Mouse (Mus musculus) frontal cortex, postnatal 10 days (tissue): ENCODE results near the gene Slc26a1.

ENCODE experiments used
- DNase-seq, 2 experiments: peaks; one replicate each; pipeline ENCODE4 v3.0.0; 2022; ENCODE audit warnings: low spot score in 2 of 2, mixed read lengths in 1 of 2

Gene Slc26a1

GRCm38 (mm10) chr5:108691152-108691551, 15.8 kb upstream of the Slc26a1 start:
- DNase-seq = no peak

GRCm38 (mm10) chr5:108689091-108689490, 13.7 kb upstream of the Slc26a1 start:
- DNase-seq = no peak

GRCm38 (mm10) chr5:108680871-108681270, 5.5 kb upstream of the Slc26a1 start:
- no peak for DNase-seq

- DNase-seq = no peak
Measured at GRCm38 (mm10) chr5:108679909-108680308, 4.5 kb upstream of the Slc26a1 start.

- DNase-seq = no peak
Measured at GRCm38 (mm10) chr5:108678296-108678854, 3.0 kb upstream of the Slc26a1 start.

DNA sequence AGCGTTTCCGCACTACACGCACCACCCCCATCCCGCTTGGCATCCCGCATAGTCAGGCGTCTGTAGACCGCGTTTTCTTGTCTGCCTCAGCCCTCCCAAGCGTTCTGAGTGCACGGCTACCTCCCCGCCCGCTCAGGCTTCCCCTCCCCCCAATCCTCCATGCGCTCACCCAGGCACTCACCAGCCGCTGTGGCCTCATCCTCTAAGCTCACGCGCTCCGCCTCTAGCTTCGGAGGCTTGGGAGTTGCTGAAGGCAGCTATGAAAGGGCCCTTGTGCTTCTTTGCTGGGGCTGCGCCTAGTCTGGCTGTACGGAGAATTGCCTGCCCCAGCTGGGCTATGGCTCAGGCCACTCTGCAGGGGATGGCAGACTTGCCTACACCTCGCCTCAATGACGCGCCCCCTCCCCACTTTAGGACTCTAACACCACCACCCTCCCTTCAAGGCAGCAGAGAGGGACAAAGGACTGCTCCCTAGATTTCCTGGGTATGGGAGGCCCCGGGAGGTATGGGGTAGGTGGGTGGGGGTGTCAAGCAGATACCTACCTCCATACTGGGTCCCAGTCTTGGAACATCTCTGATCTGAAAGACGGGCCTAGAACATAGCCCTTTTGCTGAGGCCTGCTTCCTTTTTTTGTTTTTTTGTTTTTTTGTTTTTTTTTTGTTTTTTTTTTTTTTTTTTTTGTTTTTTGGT, 2.4 kb upstream of the Slc26a1 start:
- peak; percentile 79 to 85 for DNase-seq

DNA sequence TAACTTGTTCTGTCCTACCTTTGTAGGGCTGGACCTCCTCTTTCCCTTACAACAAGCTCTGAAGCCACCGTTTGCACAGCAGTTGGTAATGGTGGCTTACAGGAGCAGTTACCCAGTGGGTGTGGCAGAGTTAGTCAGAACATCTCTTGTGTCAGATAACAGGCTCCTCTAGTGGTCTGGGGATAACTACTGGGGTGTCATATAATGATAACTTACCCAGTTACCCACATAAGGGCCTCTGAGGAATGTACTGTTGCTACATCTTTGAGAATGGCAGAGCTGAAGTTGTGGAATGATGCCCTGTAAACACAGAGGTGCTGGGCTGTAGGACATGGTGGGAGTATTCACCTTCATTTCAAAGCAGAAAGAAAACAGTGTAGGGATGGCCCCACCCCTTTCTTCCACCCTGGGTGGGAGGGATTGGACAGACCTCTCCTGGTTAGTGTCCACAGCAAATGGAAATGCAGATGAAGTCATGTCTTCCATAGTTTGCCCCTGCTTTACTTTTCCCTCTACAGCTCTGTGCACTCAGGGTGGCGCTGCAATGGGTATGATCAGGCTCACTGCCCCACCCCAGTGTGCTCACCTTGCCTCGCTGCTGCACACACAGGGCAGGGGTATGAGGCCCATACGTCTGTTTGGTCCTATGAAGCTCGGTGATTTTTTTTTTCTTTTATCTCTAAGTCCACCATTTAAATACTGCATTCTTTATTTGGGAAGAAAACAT, 1.6 kb upstream of the Slc26a1 start:
- no peak for DNase-seq

- DNase-seq = no peak
Measured at GRCm38 (mm10) chr5:108674624-108675023, 745 bp downstream of the Slc26a1 start.

- DNase-seq = no peak
Measured at GRCm38 (mm10) chr5:108671757-108672156, 3.6 kb downstream of the Slc26a1 start.

- no peak for DNase-seq
Measured at GRCm38 (mm10) chr5:108670785-108671184, 4.6 kb downstream of the Slc26a1 start.

DNA sequence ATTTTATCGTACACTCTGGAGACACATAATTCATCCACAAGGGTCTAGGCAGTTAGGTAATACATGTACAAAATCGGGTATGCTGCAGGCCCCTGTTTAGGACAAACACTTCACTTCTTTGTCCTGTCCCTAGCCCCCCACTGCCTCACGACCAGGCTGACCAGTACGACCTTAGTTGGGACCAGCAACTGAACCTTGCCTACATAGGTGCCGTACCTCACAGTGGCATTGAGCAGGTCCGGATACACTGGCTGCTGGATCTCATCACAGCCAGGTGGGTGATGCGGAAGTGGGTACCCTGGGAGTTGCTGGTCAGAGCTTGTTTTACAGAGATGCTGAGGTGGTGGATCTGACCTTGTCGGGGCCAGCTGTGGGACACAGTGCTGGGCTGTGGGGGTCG, 5.4 kb downstream of the Slc26a1 start:
- DNase-seq = no peak

DNA sequence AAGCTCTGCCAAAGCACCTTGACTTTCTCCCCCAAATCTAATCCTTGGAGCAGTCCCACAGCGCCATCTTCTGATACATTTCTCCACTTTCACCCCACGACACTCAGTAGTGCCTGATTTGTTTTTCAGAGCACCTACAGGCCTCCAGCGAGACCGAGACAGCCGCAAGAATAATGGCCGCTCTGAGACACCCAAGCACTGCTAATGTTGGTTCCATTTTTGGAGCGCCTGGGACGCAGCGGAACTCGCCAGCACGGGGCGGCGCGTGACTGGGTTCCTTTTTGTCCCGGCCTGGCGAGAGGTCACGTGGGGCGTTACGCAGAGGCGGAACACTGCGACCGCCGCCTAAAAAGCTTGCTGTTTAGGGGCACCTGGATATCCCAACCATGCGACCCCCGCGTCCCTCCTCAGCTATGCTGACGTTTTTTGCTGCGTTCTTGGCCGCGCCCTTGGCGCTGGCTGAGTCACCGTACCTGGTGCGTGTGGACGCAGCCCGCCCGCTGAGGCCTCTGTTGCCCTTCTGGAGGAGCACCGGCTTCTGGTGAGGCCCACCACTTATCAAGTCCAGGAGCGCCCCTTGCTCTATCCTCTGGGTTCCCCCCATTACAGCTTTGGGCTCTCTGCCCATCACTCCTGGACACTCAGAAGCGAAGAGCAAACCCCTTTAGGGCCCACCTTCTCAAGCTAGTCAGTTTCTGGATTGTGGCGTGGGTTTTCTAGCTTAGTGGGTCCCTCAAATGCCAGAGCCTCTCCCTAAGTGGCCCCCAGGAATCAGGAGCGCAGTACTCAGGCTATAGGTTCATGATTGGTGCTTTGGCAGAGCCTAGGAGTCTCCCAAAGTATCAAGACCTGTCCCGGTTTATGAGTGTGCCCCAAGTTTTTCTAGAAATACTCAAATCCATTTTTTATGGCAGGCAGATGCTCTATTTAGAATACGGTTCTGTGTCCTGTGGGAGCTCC, 6.1 kb downstream of the Slc26a1 start, which contains the start of gene Dgkq:
TSS of gene Dgkq (minus strand) at position 696 of the 960 bp plus-strand sequence.
- DNase-seq = peak; percentile 79 to 85

DNA sequence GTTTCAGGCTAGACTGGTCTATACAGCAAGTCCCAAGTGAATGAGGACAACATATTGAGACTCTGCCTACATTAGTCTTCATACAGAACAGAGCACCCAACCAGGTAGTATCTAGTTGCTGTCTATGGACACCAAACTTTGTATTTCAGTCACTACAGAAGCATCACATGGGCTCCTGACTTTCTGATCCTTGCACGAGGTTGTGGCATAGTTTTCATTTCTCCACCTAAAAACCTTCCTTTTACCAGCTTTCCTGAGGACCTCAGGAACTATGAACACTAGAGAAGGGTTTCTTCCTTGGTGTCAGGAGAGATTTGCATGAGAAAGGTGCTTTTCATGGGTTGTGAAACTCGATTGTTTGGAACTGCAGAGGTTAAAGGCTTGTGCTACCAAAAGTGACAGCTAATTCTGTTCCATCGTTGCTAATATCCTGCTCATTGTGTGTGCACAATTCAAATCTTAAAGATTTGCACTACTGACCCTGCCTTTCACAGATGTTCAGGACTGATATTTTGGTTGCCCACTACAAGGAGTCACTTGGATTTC, 6.9 kb downstream of the Slc26a1 start:
- no peak for DNase-seq

DNA sequence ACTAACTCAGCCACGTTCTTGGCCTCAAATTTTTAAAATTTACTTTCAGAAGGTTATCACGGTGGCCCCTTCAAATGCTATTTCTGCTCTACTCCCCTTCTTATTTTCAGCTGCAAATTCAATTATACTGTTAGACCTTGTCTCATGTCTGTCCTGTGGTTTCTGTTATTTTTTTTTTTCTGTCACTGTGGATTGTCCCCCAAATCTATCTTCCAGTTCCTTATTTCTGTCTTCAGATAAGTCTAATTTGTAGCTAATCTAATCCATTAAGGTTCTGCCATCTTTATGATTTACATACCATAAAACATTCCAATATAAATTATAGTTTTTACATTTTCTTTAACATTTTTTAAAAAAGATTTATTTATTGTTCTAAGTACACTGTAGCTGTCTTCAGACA, 8.0 kb downstream of the Slc26a1 start:
- DNase-seq = no peak

GRCm38 (mm10) chr5:108665066-108665465, 10.3 kb downstream of the Slc26a1 start:
- DNase-seq = no peak

DNA sequence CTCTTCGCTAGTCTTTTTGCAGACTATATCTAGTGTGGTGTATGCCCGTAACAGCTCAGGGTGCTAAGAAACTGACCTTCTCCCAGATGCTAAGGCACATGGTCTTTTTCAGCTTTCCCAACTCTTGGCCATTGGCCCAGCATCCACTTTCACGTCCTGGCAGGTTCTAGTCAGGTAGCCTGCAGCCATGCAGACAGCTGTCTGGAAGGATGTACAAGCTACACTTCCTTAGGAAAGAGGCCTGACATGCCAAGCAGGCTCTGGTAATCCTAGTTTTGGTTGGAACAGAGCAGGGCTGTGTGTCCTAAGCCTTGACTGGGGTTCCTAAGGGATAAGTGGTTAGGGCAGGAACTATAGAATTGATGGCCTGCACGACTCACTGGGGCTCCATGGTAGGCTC, 12.6 kb downstream of the Slc26a1 start:
- DNase-seq = no peak

- peak; percentile 86 to 91 for DNase-seq
Measured at GRCm38 (mm10) chr5:108660632-108661268, 14.6 kb downstream of the Slc26a1 start.

- DNase-seq = peak in 1 of 2 experiments; percentile 29
Measured at GRCm38 (mm10) chr5:108659698-108660631, 15.4 kb downstream of the Slc26a1 start, which contains the start of gene Idua. Gene Idua (plus strand): TSS chr5:108660331.

- no peak for DNase-seq
Measured at GRCm38 (mm10) chr5:108658611-108659010, 16.8 kb downstream of the Slc26a1 start.

- DNase-seq = no peak
Measured at GRCm38 (mm10) chr5:108657406-108657805, 18.0 kb downstream of the Slc26a1 start.
